Mouse (Mus musculus) lung, postnatal 4 days (tissue): ENCODE data around the gene Slc22a21.

ENCODE experiments used
- DNase-seq, 2 experiments: peaks; one replicate each; pipeline ENCODE4 v3.0.0; 2021

Gene Slc22a21

DNA sequence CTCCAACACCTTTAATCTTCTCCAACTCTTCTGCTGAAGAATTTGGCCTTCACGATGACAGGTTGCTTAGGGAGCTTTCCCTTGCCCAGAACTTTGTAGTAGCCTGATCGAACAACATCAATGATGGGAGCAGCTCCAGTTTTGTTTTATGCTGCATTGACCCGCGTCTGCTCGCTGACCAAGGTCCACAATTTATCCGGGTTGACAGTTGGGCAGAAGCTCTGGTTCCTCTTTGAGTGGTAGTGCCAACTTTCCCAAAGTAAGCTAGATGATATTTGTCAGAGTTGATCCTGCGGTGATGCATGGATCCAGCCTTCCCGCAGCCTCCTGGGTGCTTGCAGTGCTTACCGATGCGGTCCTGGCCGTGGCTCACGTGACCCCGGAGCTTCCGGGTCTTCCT lies 77.4 kb downstream of the Slc22a21 start:
- no peak for DNase-seq

- no peak for DNase-seq
Measured at GRCm38 (mm10) chr11:53900991-53901390, 79.1 kb downstream of the Slc22a21 start.

- no peak for DNase-seq
Measured at GRCm38 (mm10) chr11:53899981-53900380, 80.2 kb downstream of the Slc22a21 start.
